Mouse (Mus musculus): Measurements from ENCODE around the gene Elovl5.
"Not testable (repeated sequence)": the region's sequence is repeated elsewhere in the genome, so short reads cannot be mapped to it uniquely, and the experiment has no call there.

Gene Elovl5

GRCm38 (mm10) chr9:77954981-77955380 lies 37.8 kb downstream of the Elovl5 start:
- DNase-seq (ENCODE audit: low spot score in 2 of 2): no peak

DNA sequence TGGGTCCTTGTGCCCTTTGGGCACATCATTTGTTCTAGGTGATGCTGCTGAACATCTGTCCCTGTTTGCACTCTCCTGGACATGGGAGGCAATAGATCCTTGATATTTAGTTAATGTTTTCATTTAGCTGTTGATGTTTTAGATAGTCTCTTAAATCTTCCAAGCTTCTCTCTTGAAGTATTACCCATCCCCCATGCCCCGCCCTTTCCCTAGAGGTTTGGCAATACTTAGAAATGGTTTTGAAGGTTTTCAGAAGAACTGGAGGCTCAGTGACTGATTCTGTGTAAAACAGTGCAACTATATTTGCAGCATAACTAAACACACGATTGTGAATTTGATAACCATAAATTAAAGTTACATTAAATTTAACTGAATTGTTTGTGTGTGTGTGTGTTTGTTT lies 38.3 kb downstream of the Elovl5 start:
- no peak for DNase-seq (ENCODE audit: low spot score in 2 of 2)

- DNase-seq (ENCODE audit: low spot score in 2 of 2): no peak
Measured at GRCm38 (mm10) chr9:77955964-77956363, 38.8 kb downstream of the Elovl5 start.

- no peak for DNase-seq (ENCODE audit: low spot score in 2 of 2)
Measured at GRCm38 (mm10) chr9:77958327-77958726, 41.2 kb downstream of the Elovl5 start.

DNA sequence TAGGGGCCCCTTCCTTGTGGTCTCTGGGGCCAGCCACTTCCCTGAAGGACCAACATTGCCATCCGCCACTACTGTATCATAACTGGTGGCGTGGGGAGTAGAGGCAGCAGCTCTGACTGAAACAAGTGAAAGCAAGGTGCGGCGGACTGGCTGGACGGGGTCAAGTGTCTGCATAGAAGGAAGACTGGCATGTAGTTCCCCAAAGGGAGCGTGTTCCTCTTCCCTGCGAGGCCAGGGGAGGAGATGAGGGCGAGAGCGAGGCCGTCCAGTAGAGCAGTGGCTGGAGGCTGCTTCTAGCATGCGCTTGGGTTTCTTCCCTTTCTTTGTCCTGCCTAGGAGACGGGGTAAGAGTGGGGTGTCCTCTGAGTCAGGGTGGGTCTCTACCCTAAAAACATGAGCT lies 42.6 kb downstream of the Elovl5 start:
- DNase-seq (ENCODE audit: low spot score in 2 of 2): no peak

GRCm38 (mm10) chr9:77961350-77961749 lies 44.2 kb downstream of the Elovl5 start:
- no peak for DNase-seq (ENCODE audit: low spot score in 2 of 2)

- no peak for DNase-seq (ENCODE audit: low spot score in 2 of 2)
Measured at GRCm38 (mm10) chr9:77964084-77964483, 46.9 kb downstream of the Elovl5 start.

- DNase-seq (ENCODE audit: low spot score in 2 of 2): no peak
Measured at GRCm38 (mm10) chr9:77965287-77965686, 48.1 kb downstream of the Elovl5 start.

DNA sequence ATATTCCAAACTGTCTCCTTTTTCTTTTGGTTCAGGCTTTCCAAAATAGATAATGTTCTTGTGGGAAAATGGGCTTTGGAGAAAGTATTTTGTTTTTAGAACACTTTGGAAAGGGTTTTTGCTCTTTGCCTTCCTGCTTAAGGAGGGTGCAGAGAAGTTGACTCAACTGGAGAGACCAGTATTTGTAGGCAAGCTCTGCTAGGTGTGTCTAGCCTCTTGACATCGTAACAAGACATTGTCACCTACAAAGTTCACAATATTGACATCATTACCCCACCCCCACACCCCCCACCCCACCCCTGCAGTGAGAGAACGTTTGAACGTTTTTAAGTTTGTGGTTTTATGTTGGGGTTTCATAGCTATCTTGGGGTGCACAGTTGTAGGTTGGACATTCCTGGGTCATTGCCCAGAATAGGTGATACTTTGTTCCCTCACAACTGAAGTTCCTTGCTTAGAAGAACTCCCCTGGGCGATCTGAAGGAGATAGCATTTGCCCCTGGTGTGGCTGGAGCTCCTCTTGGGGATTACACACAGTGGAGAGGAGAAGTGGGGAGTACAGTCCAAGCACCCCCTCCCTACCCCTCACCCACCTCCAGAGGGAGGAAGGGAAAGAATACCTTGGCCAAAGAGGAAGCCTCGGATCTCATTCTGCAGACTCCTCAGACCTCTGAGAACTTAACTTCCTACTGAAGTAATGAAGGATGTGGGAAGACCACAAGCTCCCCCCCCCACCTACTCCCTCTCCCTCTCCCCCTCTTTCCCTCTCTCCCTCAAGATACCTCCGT lies 48.8 kb downstream of the Elovl5 start:
- DNase-seq (ENCODE audit: low spot score in 2 of 2): no peak

GRCm38 (mm10) chr9:77966861-77967260 lies 49.7 kb downstream of the Elovl5 start:
- no peak for DNase-seq (ENCODE audit: low spot score in 2 of 2)

DNA sequence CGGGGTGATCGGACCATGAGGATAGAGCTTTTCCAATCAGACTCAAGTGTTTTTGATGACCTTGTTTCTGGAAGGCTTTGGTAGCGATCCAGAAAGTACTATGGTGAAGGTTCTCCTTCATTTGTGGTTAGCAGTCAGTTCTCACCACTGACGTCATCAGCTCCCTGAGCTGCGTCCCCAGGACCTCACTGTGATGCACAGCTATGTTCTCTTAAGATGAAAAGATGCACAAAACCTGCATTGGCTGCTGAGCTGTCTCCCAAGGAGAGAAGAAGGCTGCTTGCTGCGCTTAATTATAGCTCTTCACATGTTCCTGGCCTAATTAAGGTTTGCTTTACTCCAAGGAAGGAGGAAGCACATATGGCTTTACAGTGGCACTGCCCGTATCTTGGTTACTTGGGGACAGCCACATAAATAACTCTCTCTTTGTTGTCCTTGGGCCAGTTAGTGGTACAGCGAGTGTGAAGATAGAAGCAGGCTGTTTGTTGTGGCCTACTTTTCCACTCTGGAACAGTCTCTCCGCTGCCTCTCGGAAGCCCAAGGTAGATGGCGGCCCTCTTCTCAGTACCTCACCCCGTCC lies 50.5 kb downstream of the Elovl5 start:
- no peak for DNase-seq (ENCODE audit: low spot score in 2 of 2)

DNA sequence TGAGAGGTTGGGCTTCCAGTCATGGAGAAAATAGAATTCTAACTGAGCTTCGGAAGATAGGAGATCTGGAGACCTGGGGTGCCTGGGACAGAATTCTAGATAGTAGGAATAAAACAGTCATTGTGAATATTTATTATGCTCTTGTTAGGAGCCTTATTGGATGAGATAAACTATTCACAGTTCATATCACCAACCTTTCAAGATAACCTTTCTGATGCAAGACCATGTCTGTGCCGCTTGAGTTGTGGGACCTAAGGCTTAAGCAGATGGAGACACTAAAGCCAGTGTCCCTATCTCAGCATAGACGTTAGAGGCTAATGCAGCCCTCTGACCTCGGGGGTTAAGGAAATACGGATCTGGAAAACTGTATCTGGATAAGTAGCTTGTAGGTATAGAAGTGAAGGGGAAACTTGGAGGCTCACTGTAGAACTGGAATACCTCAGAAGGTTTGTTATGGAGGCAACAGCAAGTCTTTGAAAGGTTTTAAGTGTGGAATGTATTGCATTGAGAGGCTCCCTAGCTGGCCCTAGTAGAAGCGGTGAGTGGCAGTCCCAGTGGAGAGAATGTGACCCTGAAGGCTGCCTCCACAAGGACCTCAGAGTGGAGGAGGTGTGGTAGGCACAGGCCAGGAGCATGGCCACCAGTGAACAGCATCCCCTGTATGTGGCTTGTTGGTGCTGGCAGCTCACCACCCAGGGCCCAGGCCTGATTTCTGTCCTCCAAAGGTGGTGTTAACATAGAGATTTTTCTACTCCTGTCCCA lies 52.2 kb downstream of the Elovl5 start:
- no peak for DNase-seq (ENCODE audit: low spot score in 2 of 2)

GRCm38 (mm10) chr9:77979000-77979399 lies 61.8 kb downstream of the Elovl5 start:
- no peak for DNase-seq (ENCODE audit: low spot score in 2 of 2)

GRCm38 (mm10) chr9:77982616-77983015 lies 65.5 kb downstream of the Elovl5 start:
- DNase-seq (ENCODE audit: low spot score in 2 of 2): no peak

DNA sequence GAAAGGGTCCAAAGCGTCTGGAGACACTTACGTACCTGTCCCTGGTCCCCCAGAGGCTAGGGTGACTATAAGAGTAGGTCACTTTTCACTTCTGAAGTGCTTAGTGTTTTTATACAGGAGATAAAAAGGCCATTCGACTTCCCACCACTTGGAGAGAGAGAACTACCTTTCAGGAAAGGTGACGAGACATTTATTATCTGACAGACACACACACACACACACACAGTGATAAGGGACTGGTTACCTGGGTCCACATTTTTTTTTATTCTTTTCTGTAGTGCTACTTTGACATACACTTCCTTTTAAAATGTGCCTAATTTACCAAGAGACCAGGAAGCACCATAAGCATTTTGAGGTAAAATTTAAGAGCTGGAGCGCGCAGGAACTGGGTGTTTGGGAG lies 66.4 kb downstream of the Elovl5 start:
- no peak for DNase-seq (ENCODE audit: low spot score in 2 of 2)

GRCm38 (mm10) chr9:77986153-77986795 lies 69.1 kb downstream of the Elovl5 start:
- DNase-seq (ENCODE audit: low spot score in 2 of 2): no peak

DNA sequence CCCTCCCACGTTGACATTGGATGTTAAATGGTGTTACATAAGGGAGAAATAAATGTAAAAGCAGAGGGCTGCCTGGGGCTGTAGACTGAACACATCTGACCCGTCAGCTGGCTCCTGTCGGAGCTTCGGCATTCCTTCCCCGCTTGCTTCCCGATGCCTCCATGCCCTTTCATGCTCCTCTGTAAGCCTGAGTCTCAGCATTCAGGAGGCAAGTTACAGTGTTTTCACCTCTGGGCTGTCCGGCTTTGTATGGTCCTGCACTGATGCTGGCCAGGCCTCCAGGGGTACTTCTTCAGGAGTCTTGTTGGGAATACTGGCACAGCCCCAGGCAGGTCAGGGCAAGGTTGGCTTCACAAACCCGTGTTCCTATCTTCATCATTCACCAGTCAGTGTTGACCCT lies 72.5 kb downstream of the Elovl5 start:
- no peak for DNase-seq (ENCODE audit: low spot score in 2 of 2)

DNA sequence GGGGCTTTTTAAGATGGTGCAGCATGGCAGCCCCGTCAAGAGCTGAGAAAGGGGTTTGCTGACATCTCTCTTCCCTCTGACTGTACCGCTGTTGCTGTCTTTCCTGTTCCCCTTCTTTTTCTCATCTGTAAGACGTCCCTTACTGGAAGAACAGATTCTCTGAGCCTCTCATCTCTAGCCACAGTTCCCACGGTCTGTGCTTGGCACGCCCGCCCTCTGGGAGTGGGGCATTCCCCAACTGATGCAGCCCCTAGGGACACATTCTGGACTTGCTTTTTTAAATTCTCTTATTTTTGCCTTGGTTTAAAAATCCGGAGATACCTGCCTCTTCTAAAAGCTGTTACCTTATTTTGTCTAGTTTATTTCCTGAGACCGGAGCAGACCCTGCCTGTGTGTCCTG lies 73.1 kb downstream of the Elovl5 start:
- no peak for DNase-seq (ENCODE audit: low spot score in 2 of 2)

GRCm38 (mm10) chr9:77991650-77992049 lies 74.5 kb downstream of the Elovl5 start:
- no peak for DNase-seq (ENCODE audit: low spot score in 2 of 2)

DNA sequence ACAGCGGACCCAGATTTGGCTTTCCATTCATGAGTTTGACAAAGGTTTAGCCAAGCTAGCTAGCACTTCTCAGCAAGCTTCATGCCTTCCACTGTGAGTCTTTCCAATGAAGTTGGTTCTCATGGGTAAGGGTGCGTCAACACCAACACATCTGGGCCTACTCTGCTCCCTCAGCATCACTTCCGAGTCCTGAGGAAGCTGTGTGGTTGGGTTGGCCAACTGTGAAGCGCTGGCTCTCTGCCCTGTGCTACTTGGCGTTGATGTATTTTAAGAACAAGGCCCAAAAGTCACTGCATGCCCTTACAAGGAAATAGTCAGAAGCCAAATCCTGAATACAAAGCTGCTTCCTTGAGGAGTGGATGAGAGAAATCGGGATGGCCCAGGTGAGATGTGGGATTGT lies 75.1 kb downstream of the Elovl5 start:
- no peak for DNase-seq (ENCODE audit: low spot score in 2 of 2)

GRCm38 (mm10) chr9:77993101-77993500 lies 75.9 kb downstream of the Elovl5 start:
- no peak for DNase-seq (ENCODE audit: low spot score in 2 of 2)

GRCm38 (mm10) chr9:77993538-77994255 lies 76.5 kb downstream of the Elovl5 start:
- not testable (repeated sequence) for DNase-seq (ENCODE audit: low spot score in 2 of 2)

Data from thymus, postnatal 10 days (tissue).